Mouse (Mus musculus): Measurements from ENCODE around the gene Lgals3. TPM values are rescaled to one million over a fixed set of nuclear protein-coding genes. Genes with fewer than 3 reads are reported as not detected.

Gene Lgals3
- total RNA-seq, 2 experiments from 2014 or later: 6.2 to 6.9 TPM

DNA sequence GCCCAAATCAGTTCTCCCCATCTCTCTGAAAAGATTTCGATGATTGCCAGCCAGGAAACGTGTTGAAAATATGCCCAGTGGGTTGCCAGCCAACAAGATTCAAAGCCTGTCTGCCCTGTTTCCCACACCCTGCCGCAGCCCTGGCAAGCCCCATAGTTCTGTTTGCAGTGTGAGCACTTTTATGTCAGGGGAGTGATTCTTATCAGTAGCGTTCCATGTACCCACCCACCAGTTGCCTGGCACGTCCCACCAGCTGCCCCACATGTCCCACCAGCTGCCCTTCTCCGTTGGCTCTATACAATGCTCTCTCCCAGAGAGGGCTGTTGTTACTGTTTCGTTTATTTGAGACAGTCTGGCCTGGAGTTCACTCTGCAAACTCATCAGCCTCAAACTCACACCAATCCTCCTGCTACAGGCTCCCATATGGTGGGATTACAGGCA is 650 bp upstream of the Lgals3 start:
- peak in 1 of 2 experiments; percentile 23 for DNase-seq (ENCODE audit: low spot score in 2 of 2)

DNA sequence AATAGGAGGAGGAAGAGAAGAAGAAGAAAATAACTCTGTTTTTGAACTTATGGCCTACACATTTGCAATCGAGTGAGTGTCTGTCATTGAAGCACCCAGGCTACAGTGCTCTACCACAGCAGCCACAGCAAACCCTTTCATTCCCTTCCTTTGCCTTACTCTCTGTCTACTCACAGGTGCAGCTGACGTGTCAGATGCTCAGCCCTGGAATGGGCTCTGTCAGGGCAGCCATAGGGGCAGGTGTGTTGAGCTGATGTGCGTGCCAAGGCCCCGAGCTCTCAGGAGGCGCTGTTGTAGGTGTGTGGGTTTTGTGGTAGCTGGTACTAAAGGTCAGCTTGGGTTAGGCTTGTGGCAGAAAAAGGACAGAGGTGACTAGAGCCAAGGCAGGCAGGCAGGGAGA is 2.2 kb downstream of the Lgals3 start:
- no peak for DNase-seq (ENCODE audit: low spot score in 2 of 2)

DNA sequence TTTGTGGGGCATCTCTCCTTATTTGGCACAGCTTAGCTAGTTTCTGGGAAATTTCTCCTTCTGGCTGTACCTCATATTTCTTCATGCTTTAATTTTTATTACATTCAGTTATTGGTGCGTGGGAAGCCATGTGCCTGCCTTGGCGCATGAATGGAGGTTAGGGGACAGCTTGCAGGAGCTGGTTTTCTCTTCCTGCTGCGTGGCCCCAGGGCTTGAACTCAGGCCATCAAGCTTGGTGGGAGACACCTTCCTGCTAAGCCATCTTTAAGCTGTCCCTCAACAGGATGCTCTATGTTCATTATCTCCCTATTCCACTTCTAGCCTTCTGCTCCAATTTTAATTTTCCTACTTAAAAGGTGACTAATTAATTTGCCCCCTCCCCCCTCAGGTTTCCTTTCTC is 3.2 kb downstream of the Lgals3 start:
- DNase-seq (ENCODE audit: low spot score in 2 of 2): no peak

DNA sequence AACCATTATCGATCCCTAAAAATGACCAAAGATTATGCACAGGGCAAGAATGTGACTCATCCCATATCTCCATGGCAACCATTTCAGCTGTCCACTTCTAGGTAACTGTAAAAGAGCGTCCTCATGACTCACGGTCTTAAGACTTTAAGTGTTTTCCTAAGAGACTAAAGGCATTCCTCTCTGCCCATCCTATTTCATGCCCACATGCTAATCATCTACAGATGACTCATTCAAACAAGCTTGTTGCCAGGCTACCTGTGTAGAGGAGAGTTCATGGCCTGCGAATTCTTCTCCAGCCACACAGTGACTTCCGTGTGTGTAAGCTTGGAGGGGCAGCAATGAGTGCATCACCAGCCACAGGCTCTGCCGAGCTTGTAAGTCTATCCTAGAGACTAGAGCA is 4.1 kb downstream of the Lgals3 start:
- no peak for DNase-seq (ENCODE audit: low spot score in 2 of 2)

DNA sequence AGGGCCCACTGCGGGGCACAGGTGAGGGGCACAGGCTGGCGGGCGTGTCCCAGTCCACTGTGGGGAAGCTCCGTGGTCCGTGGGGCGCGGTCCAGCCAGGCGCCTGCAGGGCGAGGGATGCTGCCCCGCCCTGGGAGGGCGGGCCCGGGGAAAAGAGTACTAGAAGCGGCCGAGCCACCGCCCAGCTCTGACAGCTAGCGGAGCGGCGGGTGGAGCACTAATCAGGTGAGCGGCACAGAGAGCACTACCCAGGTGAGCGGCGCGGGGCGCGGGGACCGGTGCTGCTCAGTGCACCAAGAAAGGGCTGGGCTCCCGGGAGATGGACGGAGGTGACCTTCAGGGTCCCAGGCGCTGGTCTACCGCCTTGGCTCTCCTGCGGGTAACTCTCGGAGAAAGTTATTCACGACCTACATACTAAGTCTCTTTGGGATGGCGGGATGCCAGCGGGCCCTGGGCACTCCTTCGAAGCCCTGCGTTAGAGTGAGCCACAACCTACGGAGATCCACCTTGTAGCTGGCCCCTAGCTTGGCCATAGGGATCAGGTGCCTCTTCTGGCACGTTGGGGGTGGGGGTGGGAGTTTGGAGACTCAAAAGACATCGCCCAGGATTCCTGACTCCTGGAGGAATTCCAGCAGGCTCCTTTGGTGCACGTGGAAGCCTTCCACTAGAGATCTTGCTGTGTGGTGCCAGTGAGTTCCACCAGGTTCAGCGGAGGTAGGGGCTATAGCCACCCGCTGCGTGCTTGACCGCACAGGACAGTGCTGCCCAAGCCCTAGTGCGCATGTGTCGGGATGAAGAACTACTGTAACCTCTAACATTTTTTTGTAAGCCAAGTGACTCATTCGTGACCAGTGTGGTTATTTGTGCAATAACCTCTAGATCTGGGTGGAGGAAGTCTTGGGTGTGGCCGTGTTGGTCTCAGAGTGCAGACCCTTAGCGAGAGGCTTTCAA is 6.5 kb downstream of the Lgals3 start:
- peak; percentile 29 to 38 for DNase-seq (ENCODE audit: low spot score in 2 of 2)

DNA sequence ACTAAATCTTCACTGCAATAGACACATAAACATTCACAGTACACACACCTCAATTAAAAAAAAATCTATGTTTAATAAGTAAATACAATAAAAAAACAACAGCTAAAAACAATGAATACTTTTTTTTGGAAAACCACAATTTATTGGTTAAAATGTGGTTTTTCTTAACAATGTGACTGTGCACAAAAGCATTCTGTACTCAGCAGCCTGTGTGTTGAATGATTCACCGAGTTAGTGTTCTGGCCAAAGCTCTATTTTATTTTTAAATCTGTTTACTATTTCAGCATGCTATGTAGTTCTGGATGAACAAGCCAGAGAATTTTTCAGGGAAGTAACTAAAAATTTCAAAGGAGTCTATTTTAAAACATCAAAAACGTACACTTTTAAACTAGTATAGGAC is 9.0 kb downstream of the Lgals3 start:
- DNase-seq (ENCODE audit: low spot score in 2 of 2): no peak

DNA sequence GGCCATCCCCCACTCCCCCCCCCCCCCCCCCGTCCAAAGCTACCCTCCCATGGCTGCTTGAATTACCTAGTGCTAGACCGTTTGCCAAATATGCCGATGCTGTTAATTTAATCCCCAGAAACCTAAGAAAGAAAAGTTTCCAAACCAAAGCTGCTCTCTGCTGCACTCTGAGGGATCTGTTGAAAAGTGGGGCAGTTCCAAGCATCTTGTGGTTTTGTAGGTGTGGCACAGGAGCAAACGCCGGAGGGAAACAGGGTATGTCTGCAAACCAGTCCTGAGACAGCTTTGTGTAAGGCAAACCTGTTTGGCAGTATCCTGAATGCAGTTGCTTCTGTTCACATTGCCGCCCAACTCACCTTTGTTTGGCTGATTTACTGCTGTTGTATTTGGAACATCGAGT is 10.8 kb downstream of the Lgals3 start:
- no peak for DNase-seq (ENCODE audit: low spot score in 2 of 2)

DNA sequence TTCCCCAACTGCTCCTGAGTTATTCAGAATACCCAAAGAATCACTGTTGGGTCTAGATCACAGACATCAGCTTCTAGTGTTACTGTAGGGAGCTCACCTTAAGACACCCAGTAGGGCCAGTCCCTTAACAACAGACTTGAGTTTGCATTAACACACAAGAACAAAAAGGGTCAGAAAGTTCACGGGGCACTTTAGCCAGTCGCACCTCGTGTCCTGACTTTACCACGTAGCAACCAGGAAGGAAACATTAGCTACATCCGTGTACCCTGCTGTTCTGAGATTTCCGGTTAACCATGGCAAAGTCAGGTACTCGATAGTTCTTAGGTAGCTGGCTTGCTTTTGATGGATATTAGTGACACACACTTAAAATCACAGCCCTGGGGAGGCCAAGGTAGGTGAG is 16.4 kb downstream of the Lgals3 start:
- DNase-seq (ENCODE audit: low spot score in 2 of 2): no peak

DNA sequence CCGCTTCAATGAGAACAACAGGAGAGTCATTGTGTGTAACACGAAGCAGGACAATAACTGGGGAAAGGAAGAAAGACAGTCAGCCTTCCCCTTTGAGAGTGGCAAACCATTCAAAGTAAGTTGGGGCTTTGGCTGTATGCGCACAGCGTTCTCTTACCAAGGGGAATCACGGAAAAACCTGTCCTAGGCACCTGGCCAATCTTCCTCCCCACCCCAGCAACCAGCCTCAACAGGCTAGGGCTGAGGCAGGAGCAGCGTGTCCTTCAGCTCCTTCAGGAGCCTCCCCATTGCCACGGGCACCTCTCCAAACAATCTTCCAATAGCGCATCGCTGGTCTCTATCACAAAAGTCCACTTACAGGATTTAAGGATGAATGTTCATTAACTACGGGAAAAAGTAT is 17.1 kb downstream of the Lgals3 start:
- no peak for DNase-seq (ENCODE audit: low spot score in 2 of 2)

DNA sequence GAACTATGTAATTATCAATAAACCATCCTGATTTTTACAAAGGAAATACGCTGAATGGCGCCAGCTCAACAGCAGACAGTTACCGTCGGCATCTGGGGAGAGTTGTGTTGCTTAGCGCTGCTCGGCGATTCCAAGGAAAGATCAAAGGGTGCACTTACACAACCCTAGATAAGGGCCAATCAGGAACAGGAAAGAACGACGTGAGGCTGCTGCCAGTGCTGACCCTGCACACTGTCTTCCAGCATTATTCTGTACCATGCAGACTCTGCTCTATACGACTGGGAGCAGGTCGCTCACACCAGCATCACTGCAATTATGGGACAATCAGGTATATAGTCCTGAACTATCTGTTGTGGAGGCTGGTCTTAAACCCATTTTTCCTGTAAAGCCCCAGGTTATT is 18.6 kb downstream of the Lgals3 start:
- no peak for DNase-seq (ENCODE audit: low spot score in 2 of 2)

DNA sequence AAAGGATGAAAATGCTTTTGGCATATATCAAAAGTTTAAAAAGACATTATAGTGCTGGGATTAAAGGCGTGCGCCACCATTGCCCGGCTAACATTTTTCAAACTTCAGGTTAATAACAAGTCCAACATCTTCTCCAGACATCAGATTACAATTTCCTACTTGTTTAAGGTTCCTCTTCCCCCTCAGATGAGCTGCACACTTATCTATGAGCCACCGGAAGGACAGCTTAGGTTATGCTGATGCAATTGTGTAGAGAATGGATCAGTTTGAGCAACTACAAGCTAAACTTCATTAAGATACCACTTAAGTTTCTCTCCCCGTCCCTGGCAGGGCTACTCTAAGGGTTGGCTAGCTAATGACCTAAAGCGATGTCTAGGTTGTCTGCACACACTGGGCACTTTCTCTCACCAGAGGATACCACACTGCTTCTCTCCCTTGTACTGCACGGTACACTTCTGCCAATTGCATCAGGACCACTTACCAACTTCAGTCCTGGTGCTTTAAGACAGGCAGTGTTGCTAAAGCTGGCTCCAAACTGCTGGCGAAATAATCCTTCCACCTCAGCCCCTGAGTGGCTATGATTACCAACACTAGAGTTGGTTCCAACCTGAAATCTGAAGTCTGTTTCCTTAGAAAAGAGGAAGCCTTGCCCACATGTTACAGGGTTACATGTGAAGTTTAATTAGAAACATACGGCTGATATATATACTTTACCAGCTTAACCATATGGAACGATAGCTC is 26.0 kb downstream of the Lgals3 start:
- no peak for DNase-seq (ENCODE audit: low spot score in 2 of 2)

DNA sequence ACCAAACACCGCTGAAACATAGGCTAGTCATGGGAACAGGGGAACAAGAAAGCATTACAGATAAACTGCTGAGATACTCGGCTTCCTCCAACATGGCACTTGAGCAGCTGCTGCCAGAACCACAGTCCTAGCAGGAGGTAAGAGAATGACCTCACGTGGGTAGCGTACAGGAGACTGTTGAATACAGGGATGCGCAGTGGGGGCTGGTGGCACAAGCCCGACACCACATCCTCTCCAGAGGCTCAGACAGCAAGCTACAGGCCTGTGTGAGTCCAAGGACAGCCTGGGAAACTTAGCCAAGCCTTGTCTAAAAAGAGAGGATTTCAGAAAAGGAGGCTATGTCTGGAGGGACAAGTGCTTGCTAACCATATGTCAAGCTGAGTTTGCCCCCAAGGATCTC is 27.5 kb downstream of the Lgals3 start:
- DNase-seq (ENCODE audit: low spot score in 2 of 2): no peak

DNA sequence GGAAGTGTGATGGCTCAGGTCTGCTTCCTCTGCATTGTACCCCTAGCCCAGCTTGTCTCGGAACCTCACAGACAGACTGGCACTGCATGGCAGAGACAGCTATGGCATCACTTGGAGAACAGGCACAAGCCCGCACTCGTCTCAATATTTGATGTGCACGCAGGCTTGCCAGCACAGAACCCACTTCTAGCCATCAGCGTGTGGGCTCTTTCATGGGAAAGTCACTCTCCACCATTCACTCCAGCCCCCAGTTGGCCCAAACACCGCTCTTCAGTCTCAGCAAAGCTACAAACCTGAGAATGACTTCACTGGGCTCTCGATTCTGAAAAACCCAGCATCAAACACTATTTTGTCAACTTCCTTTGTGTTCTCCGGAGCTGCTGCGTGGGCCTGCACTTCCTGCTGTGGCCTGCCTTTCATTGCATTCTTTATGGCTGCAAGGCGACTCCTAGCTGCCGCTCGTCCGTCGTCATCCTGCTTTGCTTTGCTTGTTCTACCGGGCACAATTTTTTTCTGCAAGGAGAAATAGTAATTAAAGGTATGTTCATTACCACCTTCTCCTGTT is 28.0 kb downstream of the Lgals3 start:
- no peak for DNase-seq (ENCODE audit: low spot score in 2 of 2)

DNA sequence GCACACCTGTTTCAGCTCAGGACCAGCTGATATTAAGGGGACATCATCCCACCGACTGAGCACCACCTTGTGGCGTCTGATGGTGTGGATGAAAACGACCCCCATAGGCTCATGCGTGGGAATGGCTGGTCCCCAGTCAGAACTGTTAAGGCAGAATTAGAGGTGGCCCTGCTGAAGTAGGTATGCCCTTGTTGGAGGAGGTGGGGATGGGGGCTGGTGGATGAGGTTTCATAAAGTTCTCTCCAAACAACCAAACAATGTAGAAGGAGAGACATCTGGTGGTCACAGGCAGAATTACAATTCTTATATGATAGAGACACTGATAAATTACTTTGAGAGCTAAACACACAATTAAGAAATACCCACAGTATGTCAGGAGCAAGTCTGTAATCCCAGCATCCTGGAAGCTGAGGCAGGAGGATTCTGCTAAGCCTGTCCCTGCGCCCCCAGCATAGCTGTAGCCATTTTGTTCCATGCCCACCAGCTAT is 28.7 kb downstream of the Lgals3 start:
- DNase-seq (ENCODE audit: low spot score in 2 of 2): no peak

DNA sequence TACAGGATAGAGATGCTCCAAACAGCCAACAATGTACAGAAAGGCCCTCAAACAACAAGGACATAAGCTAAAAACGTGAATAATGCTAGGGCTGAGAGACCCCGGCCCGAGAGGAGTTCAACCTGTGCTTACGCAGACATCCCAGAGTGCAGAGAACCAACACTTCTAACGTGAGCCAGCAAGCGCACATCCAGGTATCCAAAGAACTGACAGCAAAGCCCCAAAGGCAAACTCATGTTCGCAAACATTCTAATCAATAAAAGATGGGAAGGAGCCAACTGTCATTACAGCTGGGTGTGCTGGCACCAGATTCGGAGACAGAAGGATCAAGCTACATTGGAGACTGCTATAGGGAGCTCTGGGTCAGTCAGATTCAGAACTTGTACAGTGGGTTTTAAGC is 35.2 kb downstream of the Lgals3 start:
- DNase-seq (ENCODE audit: low spot score in 2 of 2): no peak

DNA sequence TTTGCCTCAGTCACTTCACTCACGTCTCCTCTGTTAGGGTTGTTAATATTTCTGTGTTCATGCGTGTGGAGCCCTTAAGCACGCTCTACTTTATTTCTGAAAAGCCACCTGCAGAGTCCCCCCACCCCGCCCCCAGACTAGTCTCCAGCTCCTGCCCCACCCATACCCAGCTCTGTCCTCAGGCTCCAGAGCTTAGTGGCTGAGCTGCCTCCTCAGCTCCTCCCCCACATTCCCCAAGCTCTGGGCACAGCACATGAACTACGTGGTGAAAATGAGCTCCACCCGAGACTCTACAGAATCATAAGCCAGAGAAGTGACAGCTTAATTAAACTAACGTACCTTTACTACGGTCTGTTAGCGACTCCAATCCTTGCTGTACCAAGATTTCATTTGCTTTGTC is 38.4 kb downstream of the Lgals3 start:
- no peak for DNase-seq (ENCODE audit: low spot score in 2 of 2)

DNA sequence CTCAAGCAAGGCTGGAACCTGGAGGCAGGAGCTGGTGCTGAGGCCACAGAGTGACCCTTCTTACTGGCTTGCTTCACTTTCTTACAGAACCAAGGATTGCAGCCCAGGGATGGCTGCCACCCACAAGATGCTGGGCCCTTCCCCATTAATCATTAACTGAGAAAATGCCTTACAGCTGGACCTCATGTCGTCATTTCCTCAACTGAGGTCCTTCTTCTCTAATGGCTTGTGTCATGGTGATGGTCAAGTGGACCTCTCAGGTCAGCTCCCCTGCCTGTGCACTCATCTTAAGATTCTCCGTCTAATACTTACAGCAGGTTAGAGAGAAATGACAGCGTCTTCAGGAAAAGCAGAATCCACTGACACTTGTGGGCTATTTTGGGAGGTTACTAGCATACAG is 49.8 kb downstream of the Lgals3 start:
- no peak for DNase-seq (ENCODE audit: low spot score in 2 of 2)

DNA sequence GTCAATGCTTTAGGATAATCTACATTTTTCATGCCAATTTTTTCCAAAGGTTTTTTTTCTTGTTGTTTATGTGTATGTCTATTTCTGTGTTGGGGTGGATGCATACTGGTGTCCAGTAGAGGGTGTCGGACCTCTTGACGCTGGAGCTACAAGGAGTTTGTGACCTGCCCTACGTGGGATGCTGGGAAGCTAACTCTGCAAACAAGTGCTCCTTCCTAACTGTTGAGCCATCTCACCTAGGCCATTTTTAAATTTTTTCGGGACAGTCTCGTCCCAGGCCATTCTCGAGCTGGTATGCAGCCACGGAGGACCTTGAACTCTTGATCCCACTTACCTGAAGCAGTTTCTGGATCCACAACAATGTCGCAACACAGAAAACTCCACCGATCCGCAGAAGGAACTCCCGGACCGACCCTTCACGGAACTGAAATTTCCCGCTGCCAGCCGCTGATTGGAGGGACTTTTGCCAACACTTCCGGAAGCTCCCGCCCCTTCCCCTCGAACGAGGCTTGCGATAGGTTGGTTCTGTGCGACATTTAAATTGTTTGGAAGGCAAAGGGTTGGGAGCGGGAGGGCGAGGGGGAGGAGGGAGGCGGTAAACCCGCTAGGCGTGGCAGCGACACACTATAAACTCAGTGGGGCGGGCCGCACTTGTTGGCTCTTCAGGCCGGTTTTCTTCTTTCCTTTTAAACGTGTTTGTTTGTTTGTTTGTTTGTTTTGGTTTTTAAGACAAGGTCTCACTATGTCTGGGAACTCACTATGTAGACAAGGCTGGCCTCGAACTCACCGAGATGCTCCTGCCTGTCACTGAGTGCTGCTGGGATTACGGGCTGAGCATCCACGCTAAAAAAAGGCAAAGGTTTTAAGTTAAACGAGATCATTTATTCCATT is 50.5 kb downstream of the Lgals3 start, which contains the start of gene Dlgap5:
Gene Dlgap5 (minus strand): TSS at position 633 of the 891 bp plus-strand sequence.
- DNase-seq (ENCODE audit: low spot score in 2 of 2): peak; percentile 80 to 90

DNA sequence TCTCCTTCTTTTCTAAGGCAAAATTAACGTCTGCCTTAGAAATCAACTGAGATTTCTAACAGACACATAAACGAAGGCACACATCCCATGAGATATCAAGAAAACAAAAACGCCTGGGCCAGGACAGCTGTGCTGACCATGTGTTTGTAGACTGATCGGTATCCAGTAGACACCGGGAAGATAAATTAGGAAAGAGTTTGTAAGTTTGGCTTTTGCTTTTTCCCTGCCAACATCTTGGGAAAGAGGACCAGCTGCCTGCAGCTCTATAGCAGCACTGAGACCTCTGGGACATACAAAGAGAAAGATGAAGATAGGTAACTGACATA is 51.1 kb downstream of the Lgals3 start:
- no peak for DNase-seq (ENCODE audit: low spot score in 2 of 2)

DNA sequence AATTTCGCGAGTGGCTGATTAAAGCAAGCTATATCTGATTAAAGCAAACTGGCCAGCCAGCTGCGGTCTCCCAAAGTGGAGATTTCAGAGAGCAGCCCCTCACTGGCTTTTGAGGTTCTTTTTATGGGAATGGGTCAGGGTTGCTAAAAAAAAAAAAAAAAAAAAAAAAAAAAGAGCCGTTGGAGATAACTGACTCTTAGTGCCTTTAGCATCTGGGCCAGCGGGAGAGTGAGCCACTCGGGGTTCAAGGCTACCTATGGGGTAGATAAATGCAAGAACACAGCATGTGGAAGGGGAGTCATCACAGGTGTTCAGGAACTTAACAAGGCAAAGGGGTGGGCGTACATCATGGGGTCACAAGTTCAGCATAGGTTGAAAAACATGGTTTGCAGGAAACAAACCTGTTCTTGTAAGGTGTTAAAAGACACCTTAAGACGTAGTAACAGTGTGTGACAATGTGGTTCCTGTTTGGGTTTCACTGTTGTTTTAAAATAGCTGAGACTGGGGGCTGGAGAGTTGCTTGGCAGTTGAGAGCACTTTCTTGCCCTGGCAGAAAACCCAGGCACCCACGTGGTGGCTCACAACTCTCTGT is 51.6 kb downstream of the Lgals3 start:
- DNase-seq (ENCODE audit: low spot score in 2 of 2): no peak

Measured in gastrocnemius, postnatal 4 days (tissue).